In the genomic region with DNA sequence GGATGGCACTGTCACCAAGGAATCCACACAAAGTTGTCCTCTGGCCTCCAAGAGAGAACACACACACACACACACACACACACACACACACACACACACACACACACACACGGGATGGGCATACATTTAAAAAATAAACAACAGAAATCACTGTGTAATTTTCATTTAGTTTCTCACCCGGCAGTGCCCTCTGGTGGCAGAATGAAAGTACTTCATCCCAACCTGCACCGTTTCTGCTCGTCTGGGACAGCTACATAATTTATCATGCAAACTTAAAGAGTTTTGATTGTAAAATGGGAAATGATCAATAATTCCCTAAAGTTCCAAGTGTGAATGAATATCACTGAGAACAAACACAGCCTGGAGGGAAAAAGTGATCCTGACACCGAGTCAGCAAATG, we compare ENCODE assay signal across 8 mouse cellular contexts.
DNase-seq lines count a peak whose midpoint lies in the region; ATAC-seq lines count a peak whose summit lies in the region.

No protein-coding gene starts in this region.

- DNase-seq in gastrocnemius, adult 18-20 months (ENCODE audit: low spot score), result peak; percentile 21
- no peak for DNase-seq in gastrocnemius, postnatal 36 days
- DNase-seq in right cerebral cortex, adult 18-20 months, result peak; percentile 38
- DNase-seq in right cerebral cortex, postnatal 36 days (ENCODE audit: low spot score in 2 of 2), result no peak
- peak; percentile 30 for DNase-seq in c-Kit-positive CD71-negative TER-119-negative erythroid progenitor cells, embryonic 14.5 days (ENCODE audit: low read depth)
- DNase-seq in kidney, postnatal 14 days, result peak; percentile 56

- intact Hi-C loops in gastrocnemius, postnatal 36 days (cut with DNase I), result no loop called here

- ATAC-seq in megakaryocyte progenitor cell, adult 5-6 weeks (replicated peaks; ENCODE audit: poor library complexity), result peak; percentile 69
- no peak for ATAC-seq in activated CD4-positive, CD25-positive, alpha-beta regulatory T cell, adult 4 months

Comparison
In these comparisons a context has a peak if more than half of its experiments do, and no peak if none do; other contexts are left out.
1. DNase-seq: peak in gastrocnemius, adult 18-20 months (single experiment), right cerebral cortex, adult 18-20 months (single experiment), c-Kit-positive CD71-negative TER-119-negative erythroid progenitor cells, embryonic 14.5 days (single experiment) and kidney, postnatal 14 days (single experiment); none in gastrocnemius, postnatal 36 days (0 of 2) and right cerebral cortex, postnatal 36 days (0 of 2).